Mouse (Mus musculus) hindbrain, embryonic 11.5 days (tissue): ENCODE results near the gene Tomt. TPM values are rescaled to one million over a fixed set of nuclear protein-coding genes. Genes with fewer than 3 reads are reported as not detected.

Experiments
- ATAC-seq: fragments of 200-750 bp; cut with Nextera tagmentation; 2 replicates; pipeline ENCODE4 v1.8.0; 2017; ENCODE audit warnings: mild to moderate bottlenecking, moderate TSS enrichment, moderate library complexity; ENCODE audit not compliant: low FRiP score
- DNase-seq: peaks from one replicate; pipeline ENCODE4 v3.0.0-alpha.2; 2015; ENCODE audit warnings: low spot score
- H3K27ac ChIP-seq: fragments of 300-500 bp; sonication (generic); 2 replicates; pipeline ENCODE4 v1.5.1; 2014; ENCODE audit warnings: mild to moderate bottlenecking, low read depth, low read length
- H3K27me3 ChIP-seq: fragments of 300-500 bp; sonication (generic); 2 replicates; pipeline ENCODE4 v1.6.1; 2014; ENCODE audit warnings: mild to moderate bottlenecking, low read length, moderate library complexity, mixed read lengths; ENCODE audit not compliant: control insufficient read depth, insufficient read depth
- H3K36me3 ChIP-seq: fragments of 300-500 bp; sonication (generic); 2 replicates; pipeline ENCODE4 v1.6.1; 2014; ENCODE audit warnings: mild to moderate bottlenecking, low read length, moderate library complexity, mixed read lengths; ENCODE audit not compliant: control insufficient read depth, insufficient read depth
- H3K4me1 ChIP-seq: fragments of 300-500 bp; sonication (generic); replicated peaks from 2 replicates; pipeline ENCODE4 v1.6.1; 2014; ENCODE audit warnings: low read length, mixed read lengths; ENCODE audit not compliant: control insufficient read depth, insufficient read depth
- H3K4me2 ChIP-seq: fragments of 300-500 bp; sonication (generic); replicated peaks from 2 replicates; pipeline ENCODE4 v1.6.1; 2014; ENCODE audit warnings: mild to moderate bottlenecking, low read depth, low read length
- H3K4me3 ChIP-seq: fragments of 300-500 bp; sonication (generic); 2 replicates; pipeline ENCODE4 v1.5.1; 2014; ENCODE audit warnings: low read depth, low read length
- H3K9ac ChIP-seq: fragments of 300-500 bp; sonication (generic); 2 replicates; pipeline ENCODE4 v1.6.1; 2014; ENCODE audit warnings: low read depth, low read length
- H3K9me3 ChIP-seq: fragments of 300-500 bp; sonication (generic); 2 replicates; pipeline ENCODE4 v1.6.1; 2016; ENCODE audit warnings: low read length; ENCODE audit not compliant: control insufficient read depth
- WGBS: fragments of 180-500 bp; shearing (Covaris S2); extraction: QIAGEN DNeasy Blood & Tissue Kit; methylation state at CpG from one replicate; pipeline ENCODE4 v1.1.7; 2014; 5-methylcytosine and 5-hydroxymethylcytosine counted together
- polyA plus RNA-seq: library from polyadenylated mRNA; unstranded; fragments of >200 nt; fragmentation: Nextera tagmentation; extraction: Ambion mirVana; gene quantifications from 2 replicates; pipeline ENCODE4 v1.2.1, GENCODE M21; 2014

Tomt gene
- polyA plus RNA-seq, 1 experiment from 2014 or later = 0.48 TPM

GRCm38 (mm10) chr7:101911982-101912381 is 5.8 kb upstream of the Tomt start:
- peak; percentile 18 for DNase-seq
- Histone ChIP-seq H3K4me3 (no peak overlapping the region), H3K9me3 (no peaks in the 10 kb centered on the region), H3K4me2 (no peak overlapping the region), H3K27me3 (no peaks in the 10 kb centered on the region), H3K36me3 (peaks cover 4% of the 10 kb centered on the region; the same call in 1 of the 2 replicates), H3K4me1 (no peaks in the 10 kb centered on the region; the same call in 1 of the 2 replicates), H3K27ac (no peak overlapping the region), H3K9ac (no peak overlapping the region)
- ATAC-seq = no peak
- 64% methylated on average over 3 of the region's 3 CpGs for WGBS

GRCm38 (mm10) chr7:101910138-101910537 is 4.0 kb upstream of the Tomt start:
- Histone ChIP-seq H3K36me3 (peaks cover 4% of the 10 kb centered on the region; the same call in 1 of the 2 replicates), H3K9me3 (no peaks in the 10 kb centered on the region), H3K4me3 (no peak overlapping the region), H3K27ac (no peak overlapping the region), H3K4me2 (no peak overlapping the region), H3K4me1 (peaks cover 4% of the 10 kb centered on the region), H3K9ac (no peak overlapping the region), H3K27me3 (no peaks in the 10 kb centered on the region)
- no peak for DNase-seq
- no peak for ATAC-seq
- WGBS = 95% methylated on average over 4 of the region's 4 CpGs

- ATAC-seq = no peak
- Histone ChIP-seq H3K4me2 (no peak overlapping the region), H3K4me3 (no peak overlapping the region), H3K27me3 (no peaks in the 10 kb centered on the region), H3K4me1 (peaks cover 4% of the 10 kb centered on the region), H3K27ac (no peak overlapping the region), H3K9me3 (no peaks in the 10 kb centered on the region), H3K9ac (0 out of 2 replicates have a peak overlapping the region, but pooled peaks have one; percentile 15), H3K36me3 (peaks cover 4% of the 10 kb centered on the region; the same call in 1 of the 2 replicates)
- 79% methylated on average over 4 of the region's 4 CpGs for WGBS
- DNase-seq = no peak
Observed at GRCm38 (mm10) chr7:101908367-101908766, 2.2 kb upstream of the Tomt start.

- H3K27me3 ChIP-seq = no peaks in the 10 kb centered on the region
- WGBS = 78% methylated on average over 8 of the region's 8 CpGs
- H3K36me3 ChIP-seq = no peaks in the 10 kb centered on the region
- peak overlapping the region; percentile 92; the same call in 1 of the 2 replicates for H3K9ac ChIP-seq
- no peaks in the 10 kb centered on the region for H3K9me3 ChIP-seq
- no peak for DNase-seq
- H3K4me2 ChIP-seq = peak overlapping the region; percentile 55
- ATAC-seq = no peak
- H3K27ac ChIP-seq = no peak overlapping the region
- H3K4me3 ChIP-seq = peak overlapping the region; percentile 81
- peaks cover 4% of the 10 kb centered on the region for H3K4me1 ChIP-seq
Observed at GRCm38 (mm10) chr7:101906696-101907095, 537 bp upstream of the Tomt start.

GRCm38 (mm10) chr7:101905561-101906286 is 435 bp downstream of the Tomt start, which contains the start of gene Lamtor1:
TSS of gene Lamtor1 (plus strand) at chr7:101905904.
- Histone ChIP-seq H3K27me3 (no peaks in the 10 kb centered on the region), H3K36me3 (no peaks in the 10 kb centered on the region), H3K4me3 (peak within 1 kb of the TSS; percentile 81), H3K9ac (peak within 1 kb of the TSS; percentile 92), H3K4me2 (peak within 1 kb of the TSS; percentile 55), H3K4me1 (peaks cover 4% of the 10 kb centered on the region), H3K27ac (peak within 1 kb of the TSS; percentile 88), H3K9me3 (no peaks in the 10 kb centered on the region)
- ATAC-seq (peak; percentile 98), DNase-seq (peak; percentile 98)
- WGBS = under 1% methylated on average over 58 of the region's 61 CpGs

GRCm38 (mm10) chr7:101902846-101903245 is 3.3 kb downstream of the Tomt start:
- Histone ChIP-seq H3K27me3 (no peaks in the 10 kb centered on the region), H3K27ac (no peak overlapping the region), H3K9ac (no peak overlapping the region), H3K4me2 (no peak overlapping the region), H3K4me1 (peaks cover 4% of the 10 kb centered on the region), H3K9me3 (no peaks in the 10 kb centered on the region), H3K36me3 (no peaks in the 10 kb centered on the region), H3K4me3 (no peak overlapping the region)
- no peak for DNase-seq
- no peak for ATAC-seq

GRCm38 (mm10) chr7:101901969-101902368 is 4.2 kb downstream of the Tomt start:
- Histone ChIP-seq H3K27ac (no peak overlapping the region), H3K9me3 (no peaks in the 10 kb centered on the region), H3K4me1 (peaks cover 4% of the 10 kb centered on the region), H3K36me3 (no peaks in the 10 kb centered on the region), H3K4me2 (no peak overlapping the region), H3K27me3 (no peaks in the 10 kb centered on the region), H3K9ac (no peak overlapping the region), H3K4me3 (no peak overlapping the region)
- 91% methylated on average over 10 of the region's 10 CpGs for WGBS
- ATAC-seq (no peak), DNase-seq (no peak)

- Histone ChIP-seq H3K4me1 (no peaks in the 10 kb centered on the region), H3K9me3 (no peaks in the 10 kb centered on the region), H3K9ac (no peak overlapping the region), H3K27me3 (no peaks in the 10 kb centered on the region), H3K36me3 (no peaks in the 10 kb centered on the region), H3K4me3 (no peak overlapping the region), H3K27ac (no peak overlapping the region), H3K4me2 (no peak overlapping the region)
- WGBS = 93% methylated on average over 16 of the region's 16 CpGs
- DNase-seq = no peak
- ATAC-seq = no peak
Observed at GRCm38 (mm10) chr7:101900331-101901097, 5.6 kb downstream of the Tomt start.
